Mouse (Mus musculus): Measurements from ENCODE around the gene Pxmp2.

Gene Pxmp2

GRCm38 (mm10) chr5:110230780-110231461 lies 55.1 kb downstream of the Pxmp2 start, which contains the start of gene Ankle2:
Gene Ankle2 (plus strand): TSS chr5:110231004.
- peak; percentile 67 for DNase-seq (ENCODE audit: extremely low spot score, low read depth, low spot score)

- DNase-seq (ENCODE audit: extremely low spot score, low read depth, low spot score): peak; percentile 1
Observed at GRCm38 (mm10) chr5:110230401-110230779, 55.6 kb downstream of the Pxmp2 start.

- DNase-seq (ENCODE audit: extremely low spot score, low read depth, low spot score): no peak
Observed at GRCm38 (mm10) chr5:110227336-110227883, 58.6 kb downstream of the Pxmp2 start.

- DNase-seq (ENCODE audit: extremely low spot score, low read depth, low spot score): no peak
Observed at GRCm38 (mm10) chr5:110225056-110225455, 60.9 kb downstream of the Pxmp2 start.
